Mouse (Mus musculus): ENCODE measurements at regions not wholly inside any gene's neighbourhood (a gene's known extent, or its start where the extent isn't known, plus 50 kb on each side); places are given as distances from the start of the nearest gene placed in this dataset.

- peak in 1 of 2 experiments; percentile 24 for DNase-seq (ENCODE audit: low spot score in 2 of 2)
Measured at GRCm38 (mm10) chrX:113966128-113966527, 508.0 kb upstream of the Klhl4 start.

GRCm38 (mm10) chrX:113993118-113993517 lies 481.0 kb upstream of the Klhl4 start:
- DNase-seq (ENCODE audit: low spot score in 2 of 2): no peak

DNA sequence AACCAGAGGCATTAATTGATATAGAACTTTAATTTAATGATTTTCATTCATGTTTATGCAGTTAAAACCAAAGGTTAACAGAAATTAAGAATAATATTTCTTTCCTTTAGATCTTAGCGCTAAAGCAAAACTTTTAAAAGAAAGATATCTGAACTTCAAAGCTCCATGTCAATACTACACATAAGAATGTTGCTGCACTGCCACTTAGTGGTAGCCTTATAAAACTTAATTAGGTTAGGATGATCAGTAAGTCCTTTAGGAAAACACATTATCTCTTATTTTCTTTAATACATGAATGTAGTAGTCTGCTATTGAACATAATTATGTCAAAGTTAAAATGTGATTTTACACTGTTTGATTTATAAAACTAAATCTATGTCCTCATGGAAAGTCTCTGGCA lies 432.9 kb upstream of the Klhl4 start:
- DNase-seq (ENCODE audit: low spot score in 2 of 2): no peak

Data from thymus, postnatal 10 days (tissue).